Mouse (Mus musculus): ENCODE results near the gene Gm5416. TPM values are rescaled to one million over a fixed set of nuclear protein-coding genes. Genes with fewer than 3 reads are reported as not detected.
A peak's percentile ranks its signal among the peaks of the same experiment; 100 is the strongest.
"Not testable (repeated sequence)": the region's sequence is repeated elsewhere in the genome, so short reads cannot be mapped to it uniquely, and the experiment has no call there.

The Gm5416 gene
- not detected in 2 replicates for polyA plus RNA-seq (2015; fragmentation: Nextera tagmentation; extraction: Ambion mirVana)

DNA sequence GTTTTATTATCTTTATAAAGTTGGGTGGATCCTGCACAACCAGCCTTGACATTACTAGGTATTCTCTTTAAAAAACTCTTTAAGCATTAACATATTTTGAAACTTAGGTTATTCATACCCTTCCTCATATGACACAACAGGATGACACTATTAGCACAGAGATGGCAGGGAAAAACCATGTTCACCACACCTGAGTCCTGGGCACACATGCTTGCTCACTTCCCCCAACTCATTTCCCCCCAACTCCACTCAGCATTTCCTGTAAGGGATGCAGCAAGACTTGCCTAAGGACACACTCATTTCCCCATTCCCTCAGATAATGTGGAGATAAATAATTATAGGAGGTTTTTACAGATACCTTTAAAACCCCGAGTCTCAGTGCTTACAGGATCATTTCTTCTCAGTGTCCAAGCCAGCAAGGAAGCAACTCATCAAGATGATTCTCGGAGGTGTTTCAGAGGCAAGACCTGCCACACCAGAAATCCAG is at the start of gene Gm5416:
Gm5416 (plus strand) TSS at position 437 of the 487 bp plus-strand sequence.
- no peak within 1 kb of the TSS for H3K9ac ChIP-seq (ENCODE audit: low read depth, low read length)
- ATAC-seq, result no peak
- no peak within 1 kb of the TSS for H3K27ac ChIP-seq (ENCODE audit: low read depth, low read length)
- no peaks in the 10 kb centered on the region for H3K36me3 ChIP-seq (ENCODE audit: control insufficient read depth, insufficient read depth, low read length)
- H3K9me3 ChIP-seq (ENCODE audit: control insufficient read depth, low read length), result no peaks in the 10 kb centered on the region
- 88% methylated on average over 2 of the region's 2 CpGs for WGBS
- no peak within 1 kb of the TSS for H3K4me3 ChIP-seq (ENCODE audit: low read length)
- no peaks in the 10 kb centered on the region for H3K27me3 ChIP-seq (replicated peaks; ENCODE audit: control insufficient read depth, insufficient read depth, low read length)
- no peaks in the 10 kb centered on the region for H3K4me1 ChIP-seq (ENCODE audit: control insufficient read depth, insufficient read depth, low read depth, low read length)
- H3K4me2 ChIP-seq (ENCODE audit: low read length), result no peak within 1 kb of the TSS

DNA sequence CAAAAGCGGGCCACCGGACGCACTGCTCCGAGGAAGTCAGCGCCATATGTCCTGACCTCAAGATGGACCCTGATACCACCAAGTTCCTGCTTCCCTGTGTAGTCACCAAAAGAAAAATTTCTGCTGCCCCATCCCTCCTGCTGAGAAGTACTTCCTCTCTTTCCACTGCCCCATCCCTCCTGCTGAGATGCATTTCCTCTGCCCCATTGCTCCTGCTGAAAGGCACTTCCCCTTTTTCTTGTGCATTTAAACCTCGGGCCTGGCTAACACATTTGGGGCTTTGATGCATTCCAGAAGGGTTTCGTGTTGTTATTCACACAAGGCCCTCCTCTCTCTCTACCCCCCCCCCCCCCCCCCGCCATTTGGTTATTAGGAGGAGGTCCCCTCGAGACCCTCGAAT is 42.4 kb upstream of the Gm5416 start:
- H3K9me3 ChIP-seq (ENCODE audit: control insufficient read depth, low read length); H3K4me3 ChIP-seq (ENCODE audit: low read length); H3K27me3 ChIP-seq (replicated peaks; ENCODE audit: control insufficient read depth, insufficient read depth, low read length); H3K9ac ChIP-seq (ENCODE audit: low read depth, low read length); H3K4me1 ChIP-seq (ENCODE audit: control insufficient read depth, insufficient read depth, low read depth, low read length); H3K4me2 ChIP-seq (ENCODE audit: low read length); H3K27ac ChIP-seq (ENCODE audit: low read depth, low read length); H3K36me3 ChIP-seq (ENCODE audit: control insufficient read depth, insufficient read depth, low read length); ATAC-seq: not testable (repeated sequence)
- 88% methylated on average over 9 of the region's 10 CpGs for WGBS

DNA sequence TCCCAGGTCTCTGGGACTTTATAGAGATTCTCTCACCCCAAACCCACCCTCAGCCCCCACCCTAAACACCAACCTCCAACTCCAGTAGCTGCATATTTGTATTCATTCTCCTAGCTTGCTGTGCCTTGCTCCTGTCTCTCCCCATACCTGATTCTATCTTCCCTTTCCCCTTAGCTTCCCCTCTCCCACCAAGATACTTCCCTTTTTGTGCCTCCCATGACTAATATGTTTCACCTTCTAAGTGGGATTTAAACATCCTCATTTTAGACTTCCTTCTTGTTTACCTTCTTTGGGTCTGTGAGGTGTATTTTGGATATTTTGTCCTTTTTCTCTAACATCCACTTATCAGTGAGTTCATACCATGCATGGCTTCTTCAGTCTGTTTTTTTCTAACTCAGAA is 34.1 kb upstream of the Gm5416 start:
- Histone ChIP-seq H3K4me3 (ENCODE audit: low read length) (no peak overlapping the region), H3K27me3 (replicated peaks; ENCODE audit: control insufficient read depth, insufficient read depth, low read length) (no peaks in the 10 kb centered on the region), H3K4me2 (ENCODE audit: low read length) (no peak overlapping the region), H3K36me3 (ENCODE audit: control insufficient read depth, insufficient read depth, low read length) (no peaks in the 10 kb centered on the region), H3K4me1 (ENCODE audit: control insufficient read depth, insufficient read depth, low read depth, low read length) (no peaks in the 10 kb centered on the region), H3K9me3 (ENCODE audit: control insufficient read depth, low read length) (0 out of 2 replicates have a peak, but pooled peaks cover 2% of the 10 kb centered on the region), H3K27ac (ENCODE audit: low read depth, low read length) (no peak overlapping the region), H3K9ac (ENCODE audit: low read depth, low read length) (no peak overlapping the region)
- ATAC-seq, result no peak

DNA sequence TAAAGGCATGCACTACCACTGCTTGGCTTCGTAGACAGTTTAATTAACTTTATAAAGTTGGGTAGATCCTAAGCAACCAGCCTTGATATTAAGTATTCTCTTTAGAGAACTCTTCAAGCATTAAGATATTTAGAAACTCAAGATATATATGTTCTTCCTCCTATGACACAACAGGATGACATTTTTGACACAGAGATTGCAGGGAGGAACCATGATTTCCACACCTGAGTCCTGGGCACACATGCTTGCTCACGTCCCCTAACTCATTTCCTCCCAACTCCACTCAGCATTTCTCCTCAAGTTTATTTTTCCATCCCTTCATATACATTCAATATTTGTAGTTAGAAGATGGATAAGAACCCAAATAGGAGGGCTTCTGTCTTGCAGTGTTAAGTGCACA is 30.3 kb upstream of the Gm5416 start:
- 0 out of 2 replicates have a peak, but pooled peaks cover 2% of the 10 kb centered on the region for H3K9me3 ChIP-seq (ENCODE audit: control insufficient read depth, low read length)
- no peaks in the 10 kb centered on the region for H3K4me1 ChIP-seq (ENCODE audit: control insufficient read depth, insufficient read depth, low read depth, low read length)
- no peak for ATAC-seq
- WGBS, result 85% methylated on average over 2 of the region's 2 CpGs
- H3K27me3 ChIP-seq (replicated peaks; ENCODE audit: control insufficient read depth, insufficient read depth, low read length), result no peaks in the 10 kb centered on the region
- no peak overlapping the region for H3K4me3 ChIP-seq (ENCODE audit: low read length)
- no peak overlapping the region for H3K4me2 ChIP-seq (ENCODE audit: low read length)
- no peak overlapping the region for H3K27ac ChIP-seq (ENCODE audit: low read depth, low read length)
- H3K9ac ChIP-seq (ENCODE audit: low read depth, low read length), result no peak overlapping the region
- H3K36me3 ChIP-seq (ENCODE audit: control insufficient read depth, insufficient read depth, low read length), result no peaks in the 10 kb centered on the region

DNA sequence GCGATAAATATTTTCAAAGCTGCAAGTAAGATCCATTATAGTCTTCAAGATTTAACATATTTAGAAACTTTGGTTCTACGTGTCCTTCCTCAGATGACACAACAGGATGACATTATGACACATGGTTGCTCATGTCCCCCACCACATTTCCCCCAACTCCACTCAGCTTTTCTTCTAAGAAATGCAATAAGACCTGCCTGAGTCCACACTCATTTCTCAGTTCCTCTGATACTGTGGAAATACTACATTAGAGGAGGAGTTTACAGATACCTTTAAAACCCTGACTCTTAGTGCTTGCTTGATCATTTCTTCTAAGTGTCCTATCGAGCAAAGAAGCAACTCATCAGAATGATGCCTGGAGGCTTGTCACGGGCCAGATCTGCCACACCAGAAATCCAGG is 26.3 kb upstream of the Gm5416 start, which contains the start of gene Gm5483:
Gm5483 (plus strand) TSS at position 301 of the 400 bp plus-strand sequence.
- not testable (repeated sequence) for H3K4me1 ChIP-seq (ENCODE audit: control insufficient read depth, insufficient read depth, low read depth, low read length); ATAC-seq; H3K27me3 ChIP-seq (replicated peaks; ENCODE audit: control insufficient read depth, insufficient read depth, low read length); H3K4me3 ChIP-seq (ENCODE audit: low read length); H3K4me2 ChIP-seq (ENCODE audit: low read length); H3K27ac ChIP-seq (ENCODE audit: low read depth, low read length); H3K9me3 ChIP-seq (ENCODE audit: control insufficient read depth, low read length); H3K36me3 ChIP-seq (ENCODE audit: control insufficient read depth, insufficient read depth, low read length); H3K9ac ChIP-seq (ENCODE audit: low read depth, low read length)
- 89% methylated on average over 4 of the region's 4 CpGs for WGBS

DNA sequence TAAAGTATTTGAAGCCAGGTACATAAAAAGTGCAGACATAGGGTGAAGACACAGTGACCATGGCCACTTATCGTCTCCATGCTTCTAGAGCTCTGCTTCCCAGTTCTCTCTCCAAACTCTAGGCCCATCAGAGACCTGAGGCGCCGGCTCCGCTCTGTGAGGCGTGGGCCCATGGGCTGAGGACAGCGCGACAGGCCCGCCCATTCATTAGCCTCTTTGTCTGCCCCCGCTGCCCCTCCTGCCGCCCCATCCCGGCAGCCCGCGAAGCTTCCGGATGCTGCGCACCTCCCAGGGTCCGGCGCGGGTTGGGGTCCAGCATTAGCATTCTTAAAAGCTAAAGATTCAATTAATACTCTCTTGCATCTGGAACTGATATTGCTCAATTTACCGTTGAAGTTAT is 11.0 kb upstream of the Gm5416 start:
- H3K27ac ChIP-seq (ENCODE audit: low read depth, low read length), result no peak overlapping the region
- no peak for ATAC-seq
- H3K4me2 ChIP-seq (ENCODE audit: low read length), result peak overlapping the region; percentile 36
- no peaks in the 10 kb centered on the region for H3K27me3 ChIP-seq (replicated peaks; ENCODE audit: control insufficient read depth, insufficient read depth, low read length)
- no peaks in the 10 kb centered on the region for H3K36me3 ChIP-seq (ENCODE audit: control insufficient read depth, insufficient read depth, low read length)
- H3K4me1 ChIP-seq (ENCODE audit: control insufficient read depth, insufficient read depth, low read depth, low read length), result no peaks in the 10 kb centered on the region
- H3K4me3 ChIP-seq (ENCODE audit: low read length), result no peak overlapping the region
- no peak overlapping the region for H3K9ac ChIP-seq (ENCODE audit: low read depth, low read length)
- H3K9me3 ChIP-seq (ENCODE audit: control insufficient read depth, low read length), result no peaks in the 10 kb centered on the region
- WGBS, result 43% methylated on average over 19 of the region's 19 CpGs

DNA sequence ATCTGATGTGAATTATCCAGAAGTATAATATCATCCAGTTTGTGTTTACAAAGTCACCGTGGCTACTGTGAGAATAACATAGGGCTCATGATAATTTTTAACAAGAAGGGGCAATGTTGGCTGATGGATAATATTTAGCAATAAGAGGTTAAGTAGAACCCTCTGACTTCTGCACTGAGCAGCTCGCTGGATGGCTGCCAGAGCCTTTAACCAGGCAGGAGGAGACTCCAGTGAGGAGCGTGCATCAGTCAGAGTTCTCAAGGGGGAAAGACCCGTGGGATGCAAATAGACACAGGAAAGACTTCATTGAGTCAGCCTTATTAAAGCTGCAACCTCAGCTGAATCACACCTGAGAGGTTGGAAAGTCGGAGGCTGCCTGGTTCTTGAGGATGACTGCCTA is 6.4 kb upstream of the Gm5416 start:
- 73% methylated on average over 5 of the region's 5 CpGs for WGBS
- no peaks in the 10 kb centered on the region for H3K27me3 ChIP-seq (replicated peaks; ENCODE audit: control insufficient read depth, insufficient read depth, low read length)
- no peak overlapping the region for H3K4me2 ChIP-seq (ENCODE audit: low read length)
- no peak overlapping the region for H3K4me3 ChIP-seq (ENCODE audit: low read length)
- ATAC-seq, result no peak
- H3K27ac ChIP-seq (ENCODE audit: low read depth, low read length), result no peak overlapping the region
- no peaks in the 10 kb centered on the region for H3K36me3 ChIP-seq (ENCODE audit: control insufficient read depth, insufficient read depth, low read length)
- H3K4me1 ChIP-seq (ENCODE audit: control insufficient read depth, insufficient read depth, low read depth, low read length), result no peaks in the 10 kb centered on the region
- no peak overlapping the region for H3K9ac ChIP-seq (ENCODE audit: low read depth, low read length)
- H3K9me3 ChIP-seq (ENCODE audit: control insufficient read depth, low read length), result no peaks in the 10 kb centered on the region

DNA sequence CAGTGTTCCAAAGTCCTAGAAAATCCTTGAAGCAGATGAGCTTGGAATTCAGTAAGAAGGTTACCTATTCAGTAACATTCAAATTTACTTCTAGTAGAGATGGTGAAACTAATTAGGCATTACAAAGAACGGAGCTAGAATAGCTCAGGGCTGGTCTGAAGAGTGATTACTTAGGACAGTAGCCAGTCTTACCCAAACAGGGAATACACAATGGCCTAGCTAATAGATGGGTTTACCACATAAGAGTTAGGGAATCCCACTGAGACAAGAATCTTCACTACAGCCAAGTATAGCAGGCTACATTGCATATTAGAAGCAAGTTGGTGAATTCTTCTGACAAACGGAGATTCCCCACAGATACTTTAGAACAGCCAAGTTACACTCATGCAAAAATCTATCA is 4.5 kb upstream of the Gm5416 start:
- H3K36me3 ChIP-seq (ENCODE audit: control insufficient read depth, insufficient read depth, low read length); ATAC-seq; H3K4me3 ChIP-seq (ENCODE audit: low read length); H3K9me3 ChIP-seq (ENCODE audit: control insufficient read depth, low read length); H3K27me3 ChIP-seq (replicated peaks; ENCODE audit: control insufficient read depth, insufficient read depth, low read length); H3K4me1 ChIP-seq (ENCODE audit: control insufficient read depth, insufficient read depth, low read depth, low read length); H3K9ac ChIP-seq (ENCODE audit: low read depth, low read length); H3K4me2 ChIP-seq (ENCODE audit: low read length); H3K27ac ChIP-seq (ENCODE audit: low read depth, low read length): not testable (repeated sequence)
- WGBS, result 37% methylated on average over 2 of the region's 2 CpGs

DNA sequence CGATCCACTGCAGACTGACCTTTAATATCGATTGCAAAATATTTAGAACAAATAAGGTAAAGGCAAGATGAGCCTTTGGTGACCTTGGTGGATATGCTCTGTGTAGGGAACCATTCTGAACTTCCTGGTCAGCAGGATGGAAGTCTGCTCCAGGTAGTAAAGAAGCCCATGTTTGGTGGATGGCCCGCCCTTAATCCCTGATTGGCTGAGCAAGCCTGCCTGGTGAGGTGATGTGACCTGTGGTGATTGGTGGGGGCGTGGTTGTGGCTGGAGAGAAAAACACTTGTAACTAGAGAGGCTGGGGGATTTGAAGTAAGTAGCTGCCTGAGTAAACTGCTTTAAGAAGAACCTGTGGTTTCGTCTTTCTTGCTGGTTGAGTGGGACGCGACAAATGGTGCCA is 11.0 kb downstream of the Gm5416 start, which contains the start of gene 2010005H15Rik:
2010005H15Rik (plus strand) TSS at position 301 of the 400 bp plus-strand sequence.
- H3K4me2 ChIP-seq (ENCODE audit: low read length); H3K27ac ChIP-seq (ENCODE audit: low read depth, low read length); H3K27me3 ChIP-seq (replicated peaks; ENCODE audit: control insufficient read depth, insufficient read depth, low read length); H3K4me3 ChIP-seq (ENCODE audit: low read length); ATAC-seq; H3K9ac ChIP-seq (ENCODE audit: low read depth, low read length); H3K4me1 ChIP-seq (ENCODE audit: control insufficient read depth, insufficient read depth, low read depth, low read length); H3K36me3 ChIP-seq (ENCODE audit: control insufficient read depth, insufficient read depth, low read length); H3K9me3 ChIP-seq (ENCODE audit: control insufficient read depth, low read length): not testable (repeated sequence)
- WGBS, result 98% methylated on average over 6 of the region's 7 CpGs

DNA sequence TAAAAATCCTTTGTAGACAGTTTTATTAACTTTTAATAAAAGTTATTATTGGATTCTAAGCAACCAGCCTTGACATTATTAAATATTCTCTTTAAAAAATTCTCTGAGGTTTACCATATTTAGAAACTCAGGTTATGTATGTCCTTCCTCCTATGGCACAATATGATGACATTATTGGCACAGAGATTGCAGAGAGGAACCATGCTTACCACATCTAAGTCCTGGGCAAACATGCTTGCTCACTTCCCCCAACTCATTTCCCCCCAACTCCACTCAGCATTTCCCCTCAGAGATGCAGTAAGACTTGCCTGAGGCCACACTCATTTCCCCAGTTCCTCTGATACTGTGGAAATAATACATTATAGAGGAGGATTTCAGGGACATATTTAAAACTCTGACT is 50.4 kb downstream of the Gm5416 start:
- H3K27ac ChIP-seq (ENCODE audit: low read depth, low read length); H3K9me3 ChIP-seq (ENCODE audit: control insufficient read depth, low read length); H3K4me1 ChIP-seq (ENCODE audit: control insufficient read depth, insufficient read depth, low read depth, low read length); H3K9ac ChIP-seq (ENCODE audit: low read depth, low read length); H3K36me3 ChIP-seq (ENCODE audit: control insufficient read depth, insufficient read depth, low read length); H3K27me3 ChIP-seq (replicated peaks; ENCODE audit: control insufficient read depth, insufficient read depth, low read length); H3K4me2 ChIP-seq (ENCODE audit: low read length); ATAC-seq; H3K4me3 ChIP-seq (ENCODE audit: low read length): not testable (repeated sequence)
